Mouse (Mus musculus) bone marrow macrophage, adult 2 months (primary cell): ENCODE measurements around the gene Slc12a3.

Experiments used
- CTCF ChIP-seq: IDR thresholded peaks from 2 replicates; pipeline ENCODE4 v1.5.1; 2012; ENCODE audit warnings: low read depth, mild to moderate bottlenecking, low read length, moderate library complexity
- POLR2A ChIP-seq: IDR thresholded peaks from 2 replicates; pipeline ENCODE4 v1.6.1; 2012; ENCODE audit warnings: mild to moderate bottlenecking, low read depth, low read length, borderline replicate concordance

DNA sequence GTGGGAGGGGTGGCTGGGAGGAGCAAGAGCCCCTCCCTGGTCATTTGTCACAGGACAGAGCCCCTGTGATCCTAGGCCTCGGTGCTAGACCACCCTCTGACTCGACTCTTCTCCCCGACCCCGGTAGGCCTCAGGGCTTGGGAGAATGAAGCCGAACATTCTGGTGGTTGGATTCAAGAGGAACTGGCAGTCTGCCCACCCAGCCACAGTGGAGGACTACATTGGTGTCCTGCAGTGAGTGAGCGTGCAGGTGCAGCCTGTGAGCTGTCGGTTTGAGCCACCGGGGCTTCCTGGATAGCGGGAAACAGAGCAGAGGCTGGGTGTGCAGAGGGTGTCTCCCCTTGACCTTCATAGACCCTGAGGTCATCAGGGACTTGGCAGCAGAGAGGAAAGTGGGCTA lies 19.4 kb downstream of the Slc12a3 start:
- TF ChIP-seq CTCF (no peak), POLR2A (no peak)
